Mouse (Mus musculus) stomach, postnatal 0 days (tissue): Measurements from ENCODE around the gene Anapc1.

Source experiments
- CTCF ChIP-seq: IDR thresholded peaks from 2 replicates; pipeline ENCODE4 v1.5.1; 2016; ENCODE audit warnings: antibody characterized with exemption, low read depth, mild to moderate bottlenecking, moderate library complexity
- EP300 ChIP-seq: optimal IDR thresholded peaks from 2 replicates; pipeline ENCODE3; 2016; ENCODE audit warnings: antibody characterized with exemption

DNA sequence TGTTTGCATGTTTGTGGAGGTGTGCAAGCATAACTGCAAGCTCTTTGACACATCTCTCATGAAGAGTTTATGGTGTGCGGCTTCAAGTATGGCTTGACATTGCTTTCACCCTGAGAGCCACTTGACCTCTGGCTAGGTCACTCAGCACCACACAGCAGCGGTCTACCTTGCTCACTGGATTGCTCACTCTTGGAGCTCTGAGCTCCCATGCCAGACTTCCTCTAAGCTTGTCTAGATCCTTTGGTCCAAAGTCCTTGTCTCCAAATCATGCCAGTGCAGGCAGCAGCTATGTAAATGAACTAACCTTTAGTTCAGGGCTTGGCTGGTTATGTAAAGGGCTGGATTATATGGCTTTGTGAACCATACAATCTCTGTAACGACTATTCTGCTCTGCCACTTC, 9.2 kb upstream of the Anapc1 start:
- TF ChIP-seq CTCF (no peak), EP300 (no peak)
